Mouse (Mus musculus): ENCODE data around the gene Bbs9. TPM values are rescaled to one million over a fixed set of nuclear protein-coding genes. Genes with fewer than 3 reads are reported as not detected.

Bbs9 gene
- polyA plus RNA-seq, 1 experiment from 2014 or later, result 8.2 TPM

GRCm38 (mm10) chr9:22478946-22479345, 3.4 kb downstream of the Bbs9 start:
- Histone ChIP-seq H3K27ac (ENCODE audit: low read depth, low read length) (no peak overlapping the region), H3K4me2 (no peak overlapping the region), H3K9me3 (replicated peaks; ENCODE audit: control insufficient read depth, low read length) (no peaks in the 10 kb centered on the region), H3K4me3 (ENCODE audit: low read depth, low read length) (no peak overlapping the region), H3K36me3 (ENCODE audit: control insufficient read depth, insufficient read depth, low read length) (no peaks in the 10 kb centered on the region), H3K4me1 (ENCODE audit: control insufficient read depth, insufficient read depth, low read length) (no peaks in the 10 kb centered on the region), H3K9ac (ENCODE audit: low read depth, low read length) (no peak overlapping the region), H3K27me3 (ENCODE audit: control insufficient read depth, insufficient read depth, low read length) (no peaks in the 10 kb centered on the region)
- ATAC-seq (replicated peaks; ENCODE audit: insufficient number of reproducible peaks, low FRiP score, low TSS enrichment), result no peak
- 90% methylated on average over 8 of the region's 8 CpGs for WGBS (ENCODE audit: insufficient replicate concordance)

- Histone ChIP-seq H3K27ac (ENCODE audit: low read depth, low read length) (no peak overlapping the region), H3K36me3 (ENCODE audit: control insufficient read depth, insufficient read depth, low read length) (no peaks in the 10 kb centered on the region), H3K27me3 (ENCODE audit: control insufficient read depth, insufficient read depth, low read length) (no peaks in the 10 kb centered on the region), H3K4me3 (ENCODE audit: low read depth, low read length) (no peak overlapping the region), H3K9ac (ENCODE audit: low read depth, low read length) (no peak overlapping the region), H3K4me2 (no peak overlapping the region), H3K4me1 (ENCODE audit: control insufficient read depth, insufficient read depth, low read length) (no peaks in the 10 kb centered on the region), H3K9me3 (replicated peaks; ENCODE audit: control insufficient read depth, low read length) (no peaks in the 10 kb centered on the region)
- ATAC-seq (replicated peaks; ENCODE audit: insufficient number of reproducible peaks, low FRiP score, low TSS enrichment), result no peak
- 90% methylated on average over 8 of the region's 8 CpGs for WGBS (ENCODE audit: insufficient replicate concordance)
Observed at GRCm38 (mm10) chr9:22483866-22484561, 8.5 kb downstream of the Bbs9 start.

GRCm38 (mm10) chr9:22484562-22485308, 9.2 kb downstream of the Bbs9 start:
- Histone ChIP-seq H3K27me3 (ENCODE audit: control insufficient read depth, insufficient read depth, low read length) (no peaks in the 10 kb centered on the region), H3K4me3 (ENCODE audit: low read depth, low read length) (no peak overlapping the region), H3K36me3 (ENCODE audit: control insufficient read depth, insufficient read depth, low read length) (no peaks in the 10 kb centered on the region), H3K9me3 (replicated peaks; ENCODE audit: control insufficient read depth, low read length) (no peaks in the 10 kb centered on the region), H3K9ac (ENCODE audit: low read depth, low read length) (no peak overlapping the region), H3K27ac (ENCODE audit: low read depth, low read length) (no peak overlapping the region), H3K4me2 (no peak overlapping the region), H3K4me1 (ENCODE audit: control insufficient read depth, insufficient read depth, low read length) (no peaks in the 10 kb centered on the region)
- 81% methylated on average over 12 of the region's 12 CpGs for WGBS (ENCODE audit: insufficient replicate concordance)
- ATAC-seq (replicated peaks; ENCODE audit: insufficient number of reproducible peaks, low FRiP score, low TSS enrichment), result no peak

GRCm38 (mm10) chr9:22486211-22486610, 10.7 kb downstream of the Bbs9 start:
- Histone ChIP-seq H3K4me3 (ENCODE audit: low read depth, low read length) (no peak overlapping the region), H3K9ac (ENCODE audit: low read depth, low read length) (no peak overlapping the region), H3K4me1 (ENCODE audit: control insufficient read depth, insufficient read depth, low read length) (no peaks in the 10 kb centered on the region), H3K4me2 (no peak overlapping the region), H3K9me3 (replicated peaks; ENCODE audit: control insufficient read depth, low read length) (no peaks in the 10 kb centered on the region), H3K36me3 (ENCODE audit: control insufficient read depth, insufficient read depth, low read length) (no peaks in the 10 kb centered on the region), H3K27ac (ENCODE audit: low read depth, low read length) (no peak overlapping the region), H3K27me3 (ENCODE audit: control insufficient read depth, insufficient read depth, low read length) (no peaks in the 10 kb centered on the region)
- ATAC-seq (replicated peaks; ENCODE audit: insufficient number of reproducible peaks, low FRiP score, low TSS enrichment), result no peak
- 81% methylated on average over 7 of the region's 7 CpGs for whole genome bisulfite sequencing (ENCODE audit: insufficient replicate concordance)

GRCm38 (mm10) chr9:22488963-22489362, 13.4 kb downstream of the Bbs9 start:
- H3K4me3 ChIP-seq (ENCODE audit: low read depth, low read length), result no peak overlapping the region
- no peak overlapping the region for H3K4me2 ChIP-seq
- no peak overlapping the region for H3K9ac ChIP-seq (ENCODE audit: low read depth, low read length)
- H3K36me3 ChIP-seq (ENCODE audit: control insufficient read depth, insufficient read depth, low read length), result no peaks in the 10 kb centered on the region
- H3K9me3 ChIP-seq (replicated peaks; ENCODE audit: control insufficient read depth, low read length), result no peaks in the 10 kb centered on the region
- no peaks in the 10 kb centered on the region for H3K27me3 ChIP-seq (ENCODE audit: control insufficient read depth, insufficient read depth, low read length)
- 42% methylated on average over 9 of the region's 9 CpGs for WGBS (ENCODE audit: insufficient replicate concordance)
- ATAC-seq (replicated peaks; ENCODE audit: insufficient number of reproducible peaks, low FRiP score, low TSS enrichment), result 0 out of 2 replicates have a peak, but pooled peaks have one; percentile 49
- no peak overlapping the region for H3K27ac ChIP-seq (ENCODE audit: low read depth, low read length)
- no peaks in the 10 kb centered on the region for H3K4me1 ChIP-seq (ENCODE audit: control insufficient read depth, insufficient read depth, low read length)

- Histone ChIP-seq H3K27me3 (ENCODE audit: control insufficient read depth, insufficient read depth, low read length) (no peaks in the 10 kb centered on the region), H3K4me2 (no peak overlapping the region), H3K4me1 (ENCODE audit: control insufficient read depth, insufficient read depth, low read length) (no peaks in the 10 kb centered on the region), H3K4me3 (ENCODE audit: low read depth, low read length) (no peak overlapping the region), H3K9ac (ENCODE audit: low read depth, low read length) (no peak overlapping the region), H3K36me3 (ENCODE audit: control insufficient read depth, insufficient read depth, low read length) (no peaks in the 10 kb centered on the region), H3K27ac (ENCODE audit: low read depth, low read length) (no peak overlapping the region), H3K9me3 (replicated peaks; ENCODE audit: control insufficient read depth, low read length) (no peaks in the 10 kb centered on the region)
- no peak for ATAC-seq (replicated peaks; ENCODE audit: insufficient number of reproducible peaks, low FRiP score, low TSS enrichment)
- 79% methylated on average over 9 of the region's 9 CpGs for WGBS (ENCODE audit: insufficient replicate concordance)
Observed at GRCm38 (mm10) chr9:22494203-22494807, 18.8 kb downstream of the Bbs9 start.

GRCm38 (mm10) chr9:22495133-22495532, 19.6 kb downstream of the Bbs9 start:
- Histone ChIP-seq H3K27me3 (ENCODE audit: control insufficient read depth, insufficient read depth, low read length) (no peaks in the 10 kb centered on the region), H3K4me3 (ENCODE audit: low read depth, low read length) (no peak overlapping the region), H3K4me1 (ENCODE audit: control insufficient read depth, insufficient read depth, low read length) (no peaks in the 10 kb centered on the region), H3K36me3 (ENCODE audit: control insufficient read depth, insufficient read depth, low read length) (no peaks in the 10 kb centered on the region), H3K9ac (ENCODE audit: low read depth, low read length) (no peak overlapping the region), H3K4me2 (no peak overlapping the region), H3K9me3 (replicated peaks; ENCODE audit: control insufficient read depth, low read length) (no peaks in the 10 kb centered on the region), H3K27ac (ENCODE audit: low read depth, low read length) (no peak overlapping the region)
- no peak for ATAC-seq (replicated peaks; ENCODE audit: insufficient number of reproducible peaks, low FRiP score, low TSS enrichment)
- whole genome bisulfite sequencing (ENCODE audit: insufficient replicate concordance), result 84% methylated on average over 2 of the region's 2 CpGs

- Histone ChIP-seq H3K4me2 (no peak overlapping the region), H3K27ac (ENCODE audit: low read depth, low read length) (no peak overlapping the region), H3K27me3 (ENCODE audit: control insufficient read depth, insufficient read depth, low read length) (no peaks in the 10 kb centered on the region), H3K9ac (ENCODE audit: low read depth, low read length) (no peak overlapping the region), H3K9me3 (replicated peaks; ENCODE audit: control insufficient read depth, low read length) (no peaks in the 10 kb centered on the region), H3K36me3 (ENCODE audit: control insufficient read depth, insufficient read depth, low read length) (no peaks in the 10 kb centered on the region), H3K4me1 (ENCODE audit: control insufficient read depth, insufficient read depth, low read length) (no peaks in the 10 kb centered on the region), H3K4me3 (ENCODE audit: low read depth, low read length) (no peak overlapping the region)
- no peak for ATAC-seq (replicated peaks; ENCODE audit: insufficient number of reproducible peaks, low FRiP score, low TSS enrichment)
- WGBS (ENCODE audit: insufficient replicate concordance), result 78% methylated on average over 6 of the region's 6 CpGs
Observed at GRCm38 (mm10) chr9:22497021-22497767, 21.7 kb downstream of the Bbs9 start.
